Mouse (Mus musculus) frontal cortex, postnatal 36 days (tissue): ENCODE data around the gene Gm45233.

Source experiments
- DNase-seq, 2 experiments: peaks; one replicate each; pipeline ENCODE4 v3.0.0; 2022; ENCODE audit warnings: low spot score in 2 of 2

Gm45233 gene

DNA sequence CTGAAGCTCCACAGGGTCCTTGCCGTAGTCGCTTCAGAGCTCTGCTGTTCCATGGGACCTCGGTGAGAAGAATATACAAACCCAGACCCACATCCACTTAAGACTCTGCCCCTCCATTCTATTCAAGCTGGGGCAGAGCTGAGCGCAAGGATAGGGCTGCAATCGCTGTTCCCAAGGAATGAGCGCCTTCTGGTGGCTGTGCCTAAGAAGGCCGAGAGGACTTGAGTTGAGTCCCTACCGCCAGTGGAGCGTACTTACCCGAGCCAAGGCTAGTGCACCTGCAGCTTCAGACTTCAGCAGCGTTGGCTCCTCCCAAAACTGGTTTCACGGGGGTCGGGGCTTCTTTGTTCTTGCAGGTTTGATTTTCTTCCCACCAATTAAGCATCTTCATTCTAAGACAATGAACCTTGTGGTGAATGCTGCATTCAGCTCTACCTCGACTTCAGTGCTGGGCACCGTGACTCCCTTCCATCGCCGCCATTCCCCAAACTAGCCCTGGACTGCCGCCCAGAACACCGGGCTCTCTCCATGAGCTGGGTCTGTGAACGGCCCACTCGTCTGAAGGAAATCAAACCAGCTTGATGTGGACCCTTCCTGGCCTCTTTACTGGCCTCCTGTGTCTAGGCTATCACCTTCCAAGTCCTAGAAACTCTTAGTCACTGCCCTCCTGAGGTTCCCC lies 51.6 kb downstream of the Gm45233 start:
- DNase-seq: peak; percentile 60 to 74

DNA sequence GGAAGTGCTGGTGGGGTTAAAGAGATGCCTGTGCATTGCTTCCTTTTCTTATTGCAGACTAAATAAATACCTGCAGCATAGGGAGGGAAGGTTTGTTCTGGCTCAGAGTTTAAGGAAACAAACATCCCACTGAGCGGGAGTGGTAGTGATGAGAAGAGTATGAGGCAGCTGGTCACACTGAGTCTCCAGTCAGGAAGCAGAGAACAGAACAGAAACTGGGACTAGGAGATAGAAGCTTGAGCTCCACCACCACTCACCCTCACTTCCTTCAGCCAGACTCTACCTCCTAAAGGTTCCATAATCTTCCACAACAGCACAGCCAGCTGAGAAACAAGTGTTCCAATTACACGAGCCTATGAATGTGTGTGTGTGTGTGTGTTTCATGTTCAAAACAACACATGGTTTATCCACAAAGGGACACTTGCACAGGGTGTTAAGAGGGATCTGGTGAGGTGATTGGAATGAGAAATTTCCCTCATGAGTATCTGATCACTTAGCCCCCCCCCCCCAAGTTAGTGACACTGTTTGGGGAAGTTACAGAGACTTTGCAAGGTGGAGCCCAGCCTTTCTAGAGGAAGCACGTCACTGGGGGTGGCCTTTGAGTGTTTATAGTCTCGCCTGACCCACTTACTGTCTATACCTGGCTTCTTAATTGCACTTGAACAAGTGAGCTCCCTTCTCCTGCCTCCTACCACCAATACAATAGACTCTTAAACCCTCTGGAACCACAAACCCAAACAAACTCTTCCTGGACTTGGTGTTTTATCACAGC lies 68.0 kb downstream of the Gm45233 start:
- no peak for DNase-seq

- no peak for DNase-seq
These were observed 68.6 kb downstream of the Gm45233 start for GRCm38 (mm10) chr7:43512519-43512918.
